Mouse (Mus musculus) right cerebral cortex, postnatal 10 days (tissue): Measurements from ENCODE around the gene Slc36a2.

Source experiments
- DNase-seq, 2 experiments: peaks; one replicate each; pipeline ENCODE4 v3.0.0; 2021; ENCODE audit warnings: low spot score in 2 of 2

The Slc36a2 gene

DNA sequence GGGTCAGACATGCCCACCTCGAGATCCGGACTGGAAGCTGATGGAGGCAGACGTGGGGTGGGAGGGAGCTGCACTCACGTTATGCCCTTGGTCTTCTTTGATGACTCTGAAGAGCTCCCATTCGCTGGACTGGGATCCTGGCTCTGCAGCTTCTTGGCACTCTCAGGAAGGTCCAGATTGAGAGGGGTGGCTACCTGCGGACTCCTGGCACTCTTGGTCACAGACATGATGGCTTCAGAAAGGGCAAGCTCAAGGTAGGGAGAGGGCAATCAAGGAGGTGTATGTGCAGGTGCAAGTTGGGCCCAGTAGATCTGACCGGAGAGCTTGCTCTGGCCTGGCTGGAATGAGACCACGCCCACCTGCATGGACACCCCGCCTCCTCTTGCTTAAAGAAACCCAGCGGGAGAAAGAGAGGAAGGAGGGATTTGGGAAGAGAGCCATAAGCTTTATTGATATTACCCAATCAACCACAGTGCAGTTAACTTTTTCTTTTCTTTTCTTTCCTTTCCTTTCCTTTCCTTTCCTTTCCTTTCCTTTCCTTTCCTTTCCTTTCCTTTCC, at the start of gene Slc36a2:
Gene Slc36a2, minus strand, starts transcription at position 345 of the 559 bp plus-strand sequence.
- no peak for DNase-seq

- DNase-seq = no peak
Measured at GRCm38 (mm10) chr11:55234288-55234687, 49.4 kb upstream of the Slc36a2 start.

GRCm38 (mm10) chr11:55231034-55231433, 46.2 kb upstream of the Slc36a2 start:
- no peak for DNase-seq

- no peak for DNase-seq
Measured at GRCm38 (mm10) chr11:55221306-55221705, 36.4 kb upstream of the Slc36a2 start.

GRCm38 (mm10) chr11:55218473-55218872, 33.6 kb upstream of the Slc36a2 start:
- DNase-seq = no peak

DNA sequence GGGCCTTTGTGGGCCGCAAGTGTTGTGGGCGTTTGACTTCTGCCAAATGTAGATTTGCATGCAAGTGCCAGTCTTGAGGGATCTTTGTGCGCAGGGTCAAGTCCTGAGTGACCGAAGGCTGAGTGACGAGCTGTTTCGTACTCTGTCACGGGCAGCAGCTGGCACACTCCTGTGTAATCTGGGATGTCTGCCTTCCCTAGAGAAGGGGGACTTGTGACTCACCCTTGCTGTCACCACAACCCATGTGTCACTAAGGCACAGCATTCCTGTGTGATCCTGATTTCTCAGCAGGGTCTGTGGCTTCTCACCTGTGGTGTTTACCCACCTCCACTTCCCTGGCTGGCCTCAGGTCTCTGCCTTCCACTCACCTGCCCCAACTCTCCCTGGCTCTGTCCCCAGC, 33.0 kb upstream of the Slc36a2 start:
- no peak for DNase-seq

DNA sequence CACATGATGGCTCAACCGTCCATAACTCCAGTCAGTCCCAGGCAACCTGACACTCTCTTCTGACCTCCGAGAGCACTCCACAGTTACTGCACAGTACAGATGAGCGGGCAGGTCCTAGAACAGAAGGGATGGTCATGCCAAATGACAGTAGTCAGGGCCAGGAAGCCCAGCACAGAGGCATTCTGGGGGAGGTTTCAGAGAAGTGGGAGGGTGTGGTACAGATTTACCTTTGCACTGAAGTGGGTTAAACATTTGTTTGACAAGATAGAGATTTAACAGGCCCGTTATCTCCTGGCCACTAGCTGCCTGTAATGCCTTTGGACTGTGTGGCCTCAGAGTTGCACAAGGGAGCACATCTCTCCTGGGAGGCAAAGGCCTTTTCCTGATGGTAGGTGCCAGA, 32.5 kb upstream of the Slc36a2 start:
- no peak for DNase-seq

GRCm38 (mm10) chr11:55216830-55217229, 32.0 kb upstream of the Slc36a2 start:
- peak; percentile 40 to 52 for DNase-seq

GRCm38 (mm10) chr11:55216061-55216460, 31.2 kb upstream of the Slc36a2 start:
- DNase-seq = no peak

DNA sequence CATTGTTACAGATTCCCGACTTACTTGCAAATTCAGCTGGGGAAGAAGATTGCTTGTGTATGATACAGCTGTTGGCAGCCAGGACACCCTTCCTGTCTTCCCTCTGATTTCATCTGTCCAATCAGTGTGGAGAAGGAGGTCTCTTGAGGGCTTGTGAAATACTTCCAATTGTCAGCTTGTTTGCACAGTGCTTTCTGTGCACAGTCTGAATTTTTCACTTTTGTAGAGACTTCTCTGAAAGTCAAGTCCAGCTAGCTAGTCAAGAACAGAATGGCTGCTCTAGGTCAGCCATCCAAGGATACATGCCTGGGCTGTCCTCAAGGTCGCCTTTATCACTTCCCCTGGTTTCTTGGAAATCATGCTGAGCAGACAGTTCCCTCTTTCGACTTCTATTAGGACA, 30.1 kb upstream of the Slc36a2 start:
- DNase-seq = no peak

DNA sequence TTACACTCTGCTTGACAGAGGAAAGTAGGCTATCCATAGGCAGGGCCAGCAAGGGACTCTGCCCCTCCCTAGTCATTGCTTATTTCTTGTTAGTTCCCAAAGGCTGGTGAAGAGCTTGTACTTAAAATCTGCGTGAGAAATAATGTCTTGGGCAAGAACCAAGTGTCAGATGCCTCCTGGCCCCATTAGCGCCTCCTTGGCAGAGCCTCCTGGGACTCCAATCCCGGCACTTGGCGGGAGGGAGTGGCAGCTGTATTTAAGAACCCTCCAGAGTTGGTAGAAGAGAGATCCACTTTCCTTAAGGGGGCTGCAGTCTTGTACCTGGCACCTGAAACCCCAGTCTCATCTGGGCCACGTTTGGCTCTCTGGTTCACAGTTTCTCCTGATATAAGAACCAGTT, 29.3 kb upstream of the Slc36a2 start:
- DNase-seq = no peak

- DNase-seq = no peak
Measured at GRCm38 (mm10) chr11:55213518-55213917, 28.6 kb upstream of the Slc36a2 start.

DNA sequence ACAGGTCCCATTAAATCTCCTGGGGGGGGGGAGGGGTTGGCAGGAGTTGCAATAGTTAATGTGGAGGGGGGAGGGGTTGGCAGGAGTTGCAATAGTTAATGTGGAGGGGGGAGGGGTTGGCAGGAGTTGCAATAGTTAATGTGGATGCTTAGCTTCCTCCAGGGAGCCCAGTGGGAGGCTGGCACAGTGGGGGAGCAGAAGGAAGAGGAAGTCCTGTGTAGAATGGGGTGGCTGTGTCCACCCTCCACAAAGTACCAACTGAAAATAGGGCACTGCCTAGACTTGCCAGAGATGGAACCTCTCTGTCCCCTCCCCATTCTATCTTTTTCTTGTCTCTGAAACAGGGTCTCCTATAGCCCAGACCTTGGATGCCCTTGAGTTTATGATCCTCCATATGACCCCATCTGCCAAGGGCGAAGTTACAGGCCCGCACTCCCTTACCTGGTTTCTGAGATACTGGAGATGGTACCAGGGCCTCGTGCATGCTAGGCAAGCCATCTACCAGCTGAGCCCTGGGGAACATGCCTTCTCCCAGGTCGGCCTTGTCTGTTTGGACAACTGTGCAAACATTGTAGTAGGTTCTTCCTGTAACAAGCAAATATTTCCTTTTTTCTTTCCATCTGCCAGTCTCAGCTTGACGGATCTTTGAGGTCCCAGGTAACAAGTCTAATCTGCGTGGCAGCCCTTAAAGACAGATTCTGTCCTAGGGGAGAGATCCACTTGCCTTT, 24.9 kb upstream of the Slc36a2 start:
- no peak for DNase-seq

DNA sequence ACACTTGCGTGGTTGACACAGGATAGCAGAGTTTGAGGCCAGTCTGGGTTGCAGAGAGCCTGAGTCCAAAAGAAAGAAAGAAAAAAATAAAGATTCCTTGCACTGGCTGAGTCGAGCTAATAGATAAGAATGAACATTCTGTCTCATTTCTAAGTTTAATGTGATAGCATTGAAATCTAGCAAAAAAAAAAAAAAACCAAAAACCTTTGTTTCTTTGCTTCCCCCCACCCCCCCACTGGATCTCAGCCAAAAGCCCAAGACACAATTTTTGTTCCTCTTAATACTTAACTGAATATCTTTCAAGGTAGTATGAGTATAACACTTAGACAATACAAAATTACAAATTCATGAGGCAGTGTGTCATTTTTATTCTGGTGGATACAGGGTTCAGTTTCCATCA, 24.2 kb upstream of the Slc36a2 start:
- no peak for DNase-seq

GRCm38 (mm10) chr11:55208001-55208690, 23.3 kb upstream of the Slc36a2 start:
- peak; percentile 50 for DNase-seq

- DNase-seq = peak; percentile 54 to 63
Measured at GRCm38 (mm10) chr11:55204602-55205001, 19.7 kb upstream of the Slc36a2 start.

DNA sequence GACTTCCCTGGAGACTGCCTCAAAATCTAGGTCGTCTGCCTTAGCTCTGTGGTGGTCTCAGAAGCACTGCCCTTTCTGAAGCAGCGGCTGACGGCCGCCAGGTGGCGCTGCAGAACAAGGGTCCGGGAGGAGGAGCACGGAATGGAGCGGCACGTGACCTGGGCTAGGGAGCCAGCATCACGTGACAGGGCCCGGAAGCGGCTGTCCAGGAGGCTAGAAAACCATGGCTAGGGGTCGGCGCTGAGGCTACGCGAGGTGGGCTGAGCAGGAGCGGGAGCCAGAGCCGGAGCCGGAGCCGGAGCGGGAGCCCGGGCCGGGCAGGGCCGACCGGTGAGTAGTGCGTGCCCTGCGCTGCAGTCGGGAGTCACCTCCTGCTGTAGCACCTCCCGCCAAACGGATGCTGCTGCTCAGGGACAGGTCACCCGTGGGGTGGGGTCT, 19.3 kb upstream of the Slc36a2 start, which contains the start of gene Slc36a1:
Gene Slc36a1, plus strand, starts transcription at position 192 of the 438 bp plus-strand sequence.
- peak; percentile 97 to 98 for DNase-seq

GRCm38 (mm10) chr11:55197740-55198510, 13.0 kb upstream of the Slc36a2 start:
- no peak for DNase-seq

DNA sequence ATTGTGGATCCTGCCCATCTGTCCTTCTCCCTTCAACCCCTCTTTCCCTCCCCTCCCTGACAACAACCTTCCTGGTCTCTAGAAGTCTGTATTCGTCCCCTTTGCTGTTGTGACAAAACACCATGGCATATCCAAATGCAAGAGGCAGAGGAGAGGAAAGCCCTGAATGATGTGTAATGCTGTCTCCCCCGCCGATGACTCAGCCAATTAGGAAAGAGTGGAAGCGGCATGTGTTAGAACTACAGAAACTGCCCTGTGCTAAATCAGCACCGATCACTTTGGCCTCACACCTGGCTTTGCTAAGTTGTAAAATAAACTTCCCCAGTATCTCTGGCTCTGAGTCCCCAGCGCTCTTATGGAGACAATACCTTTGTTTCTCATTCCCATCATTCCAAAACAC, 12.2 kb upstream of the Slc36a2 start:
- no peak for DNase-seq

DNA sequence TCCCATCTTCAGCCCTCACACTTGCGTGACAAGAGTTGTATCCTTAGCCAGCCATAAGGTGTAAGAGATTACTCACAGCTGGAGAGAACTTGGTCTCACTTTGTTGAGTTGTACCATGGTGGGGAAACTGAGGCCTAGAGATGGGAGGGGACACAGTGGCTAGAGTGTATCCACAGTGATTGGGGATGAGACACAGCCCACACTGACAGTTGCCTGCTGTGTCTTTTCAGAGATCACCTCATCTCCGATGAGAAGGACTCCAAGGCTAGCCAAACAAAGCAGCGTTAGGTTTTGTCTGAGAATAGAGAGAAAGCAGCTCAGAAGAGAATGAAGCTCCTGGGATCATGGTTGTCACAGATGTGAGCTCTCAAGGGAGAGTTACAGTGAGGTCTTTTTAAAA, 5.3 kb upstream of the Slc36a2 start:
- DNase-seq = no peak

GRCm38 (mm10) chr11:55187777-55188176, 2.9 kb upstream of the Slc36a2 start:
- no peak for DNase-seq

DNA sequence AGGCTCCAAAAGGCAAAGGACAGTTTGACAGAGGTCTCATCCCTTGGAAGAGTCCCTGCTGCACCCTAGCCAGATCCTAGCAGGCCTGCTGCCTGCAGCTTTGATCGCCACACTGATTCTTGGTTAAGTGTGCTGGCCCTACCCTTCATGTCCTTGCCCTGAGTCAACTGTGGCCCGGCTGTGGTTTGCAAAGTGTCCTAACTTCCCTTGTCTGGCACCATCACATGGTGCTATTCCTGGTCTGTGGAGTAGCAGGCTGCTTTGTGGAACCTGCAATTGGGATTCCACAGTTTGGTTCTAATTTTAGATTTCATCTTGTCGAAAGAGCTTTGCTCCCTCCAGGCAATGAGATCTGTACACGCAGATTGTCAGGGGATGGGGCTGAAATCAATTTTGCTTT, 2.4 kb upstream of the Slc36a2 start:
- DNase-seq = no peak
